Mouse (Mus musculus) megakaryocyte, embryonic 14.5 days (primary cell): ENCODE measurements around the gene Lcorl.

Source experiments
- FLI1 ChIP-seq: IDR thresholded peaks from 2 replicates; pipeline ENCODE4 v1.6.1; 2012; ENCODE audit warnings: low read length, inconsistent platforms, mixed read lengths
- GATA1 ChIP-seq: IDR thresholded peaks from 3 replicates; pipeline ENCODE4 v1.6.1; 2012; ENCODE audit warnings: mixed read lengths, low read length, inconsistent platforms, borderline replicate concordance

GRCm38 (mm10) chr5:45858368-45858767 lies 953 bp upstream of the Lcorl start:
- TF ChIP-seq GATA1: no peak
- TF ChIP-seq FLI1: no peak
